Mouse (Mus musculus): ENCODE results near the gene Eva1c. TPM values are rescaled to one million over a fixed set of nuclear protein-coding genes. Genes with fewer than 3 reads are reported as not detected.

The Eva1c gene
- polyA plus RNA-seq (2015; fragmentation: Nextera tagmentation; extraction: Ambion mirVana): 0.70 and 0.78 TPM in 2 replicates

- no peak for ATAC-seq
- H3K27ac ChIP-seq: no peak within 1 kb of the TSS
- no peaks in the 10 kb centered on the region for H3K36me3 ChIP-seq
- H3K4me3 ChIP-seq (replicated peaks): no peak within 1 kb of the TSS
- no peak within 1 kb of the TSS for H3K4me2 ChIP-seq (replicated peaks)
- 72% methylated on average over 7 of the region's 7 CpGs for WGBS
- H3K9me3 ChIP-seq: no peaks in the 10 kb centered on the region
- peaks cover 11% of the 10 kb centered on the region for H3K27me3 ChIP-seq (replicated peaks)
- peaks cover 18% of the 10 kb centered on the region for H3K4me1 ChIP-seq (replicated peaks)
- H3K9ac ChIP-seq: no peak within 1 kb of the TSS
Observed at GRCm38 (mm10) chr16:90826457-90826856, at the start of gene Eva1c. Gene Eva1c, plus strand, starts transcription at chr16:90826719.

- Histone ChIP-seq H3K27ac (peak overlapping the region; percentile 40; the same call in 1 of the 2 replicates), H3K4me3 (replicated peaks) (no peak overlapping the region), H3K9ac (no peak overlapping the region), H3K4me2 (replicated peaks) (0 out of 2 replicates have a peak overlapping the region, but pooled peaks have one; percentile 11), H3K4me1 (replicated peaks) (peaks cover 9% of the 10 kb centered on the region), H3K9me3 (no peaks in the 10 kb centered on the region), H3K27me3 (replicated peaks) (no peaks in the 10 kb centered on the region), H3K36me3 (peaks cover 24% of the 10 kb centered on the region)
- peak; percentile 97 for ATAC-seq
- WGBS: 20% methylated on average over 11 of the region's 11 CpGs
Observed at GRCm38 (mm10) chr16:90779783-90780182, 46.7 kb upstream of the Eva1c start.

GRCm38 (mm10) chr16:90783302-90783701 is 43.2 kb upstream of the Eva1c start:
- H3K9ac ChIP-seq: no peak overlapping the region
- H3K27ac ChIP-seq: no peak overlapping the region
- H3K4me2 ChIP-seq (replicated peaks): no peak overlapping the region
- peaks cover 9% of the 10 kb centered on the region for H3K4me1 ChIP-seq (replicated peaks)
- no peak overlapping the region for H3K4me3 ChIP-seq (replicated peaks)
- peaks cover 13% of the 10 kb centered on the region for H3K36me3 ChIP-seq
- no peaks in the 10 kb centered on the region for H3K9me3 ChIP-seq
- H3K27me3 ChIP-seq (replicated peaks): no peaks in the 10 kb centered on the region
- 86% methylated on average over 11 of the region's 11 CpGs for WGBS
- ATAC-seq: no peak

GRCm38 (mm10) chr16:90785257-90785656 is 41.3 kb upstream of the Eva1c start:
- Histone ChIP-seq H3K9ac (no peak overlapping the region), H3K27me3 (replicated peaks) (no peaks in the 10 kb centered on the region), H3K27ac (no peak overlapping the region), H3K4me2 (replicated peaks) (no peak overlapping the region), H3K9me3 (no peaks in the 10 kb centered on the region), H3K4me1 (replicated peaks) (no peaks in the 10 kb centered on the region), H3K36me3 (peaks cover 11% of the 10 kb centered on the region), H3K4me3 (replicated peaks) (no peak overlapping the region)
- 63% methylated on average over 4 of the region's 4 CpGs for WGBS
- no peak for ATAC-seq

- WGBS: 88% methylated on average over 6 of the region's 6 CpGs
- ATAC-seq: no peak
- Histone ChIP-seq H3K9ac (no peak overlapping the region), H3K36me3 (peaks cover 17% of the 10 kb centered on the region), H3K9me3 (no peaks in the 10 kb centered on the region), H3K4me2 (replicated peaks) (no peak overlapping the region), H3K4me1 (replicated peaks) (no peaks in the 10 kb centered on the region), H3K27me3 (replicated peaks) (no peaks in the 10 kb centered on the region), H3K4me3 (replicated peaks) (no peak overlapping the region), H3K27ac (no peak overlapping the region)
Observed at GRCm38 (mm10) chr16:90788580-90788979, 37.9 kb upstream of the Eva1c start.

GRCm38 (mm10) chr16:90790946-90791345 is 35.6 kb upstream of the Eva1c start:
- Histone ChIP-seq H3K4me3 (replicated peaks) (no peak overlapping the region), H3K9me3 (no peaks in the 10 kb centered on the region), H3K9ac (no peak overlapping the region), H3K27ac (no peak overlapping the region), H3K36me3 (peaks cover 25% of the 10 kb centered on the region), H3K4me1 (replicated peaks) (no peaks in the 10 kb centered on the region), H3K27me3 (replicated peaks) (no peaks in the 10 kb centered on the region), H3K4me2 (replicated peaks) (no peak overlapping the region)
- WGBS: 93% methylated on average over 6 of the region's 6 CpGs
- ATAC-seq: no peak

GRCm38 (mm10) chr16:90792066-90792465 is 34.5 kb upstream of the Eva1c start:
- 92% methylated on average over 5 of the region's 5 CpGs for WGBS
- Histone ChIP-seq H3K9ac (no peak overlapping the region), H3K4me3 (replicated peaks) (no peak overlapping the region), H3K4me2 (replicated peaks) (no peak overlapping the region), H3K27ac (no peak overlapping the region), H3K36me3 (peaks cover 26% of the 10 kb centered on the region), H3K4me1 (replicated peaks) (no peaks in the 10 kb centered on the region), H3K9me3 (no peaks in the 10 kb centered on the region), H3K27me3 (replicated peaks) (no peaks in the 10 kb centered on the region)
- no peak for ATAC-seq

- no peak for ATAC-seq
- no peaks in the 10 kb centered on the region for H3K9me3 ChIP-seq
- H3K4me2 ChIP-seq (replicated peaks): no peak overlapping the region
- H3K27me3 ChIP-seq (replicated peaks): no peaks in the 10 kb centered on the region
- no peak overlapping the region for H3K27ac ChIP-seq
- H3K4me3 ChIP-seq (replicated peaks): no peak overlapping the region
- peaks cover 26% of the 10 kb centered on the region for H3K36me3 ChIP-seq
- no peak overlapping the region for H3K9ac ChIP-seq
- no peaks in the 10 kb centered on the region for H3K4me1 ChIP-seq (replicated peaks)
- WGBS: 79% methylated on average over 3 of the region's 3 CpGs
Observed at GRCm38 (mm10) chr16:90792500-90792899, 34.0 kb upstream of the Eva1c start.

- Histone ChIP-seq H3K36me3 (peaks cover 28% of the 10 kb centered on the region), H3K4me1 (replicated peaks) (no peaks in the 10 kb centered on the region), H3K4me2 (replicated peaks) (no peak overlapping the region)
Observed at GRCm38 (mm10) chr16:90794708-90795107, 31.8 kb upstream of the Eva1c start.

GRCm38 (mm10) chr16:90798446-90798845 is 28.1 kb upstream of the Eva1c start:
- H3K36me3 ChIP-seq: peaks cover 16% of the 10 kb centered on the region

More at GRCm38 (mm10) chr16:90794708-90795107, 31.8 kb upstream of the Eva1c start:
- H3K4me3 ChIP-seq (replicated peaks): no peak overlapping the region
- H3K27ac ChIP-seq: no peak overlapping the region
- no peaks in the 10 kb centered on the region for H3K27me3 ChIP-seq (replicated peaks)
- ATAC-seq: no peak
- H3K9ac ChIP-seq: no peak overlapping the region
- no peaks in the 10 kb centered on the region for H3K9me3 ChIP-seq

GRCm38 (mm10) chr16:90798848-90799247 is 27.7 kb upstream of the Eva1c start:
- ATAC-seq: no peak
- 90% methylated on average over 5 of the region's 5 CpGs for WGBS

More at GRCm38 (mm10) chr16:90798446-90798845, 28.1 kb upstream of the Eva1c start:
- Histone ChIP-seq H3K4me3 (replicated peaks) (no peak overlapping the region), H3K27ac (no peak overlapping the region), H3K27me3 (replicated peaks) (no peaks in the 10 kb centered on the region), H3K4me2 (replicated peaks) (no peak overlapping the region), H3K9me3 (no peaks in the 10 kb centered on the region), H3K4me1 (replicated peaks) (no peaks in the 10 kb centered on the region), H3K9ac (no peak overlapping the region)
- ATAC-seq: no peak
- WGBS: 81% methylated on average over 8 of the region's 8 CpGs

GRCm38 (mm10) chr16:90799840-90800239 is 26.7 kb upstream of the Eva1c start:
- no peaks in the 10 kb centered on the region for H3K27me3 ChIP-seq (replicated peaks)
- 88% methylated on average over 10 of the region's 10 CpGs for WGBS
- no peak overlapping the region for H3K9ac ChIP-seq
- no peaks in the 10 kb centered on the region for H3K4me1 ChIP-seq (replicated peaks)
- H3K9me3 ChIP-seq: no peaks in the 10 kb centered on the region
- peaks cover 16% of the 10 kb centered on the region for H3K36me3 ChIP-seq
- no peak overlapping the region for H3K4me3 ChIP-seq (replicated peaks)
- no peak overlapping the region for H3K27ac ChIP-seq
- no peak overlapping the region for H3K4me2 ChIP-seq (replicated peaks)
- ATAC-seq: no peak

More at GRCm38 (mm10) chr16:90798848-90799247, 27.7 kb upstream of the Eva1c start:
- Histone ChIP-seq H3K9ac (no peak overlapping the region), H3K27me3 (replicated peaks) (no peaks in the 10 kb centered on the region), H3K36me3 (peaks cover 16% of the 10 kb centered on the region), H3K27ac (no peak overlapping the region), H3K4me2 (replicated peaks) (no peak overlapping the region), H3K4me3 (replicated peaks) (no peak overlapping the region), H3K4me1 (replicated peaks) (no peaks in the 10 kb centered on the region), H3K9me3 (no peaks in the 10 kb centered on the region)

- no peak overlapping the region for H3K9ac ChIP-seq
- no peaks in the 10 kb centered on the region for H3K27me3 ChIP-seq (replicated peaks)
- H3K4me2 ChIP-seq (replicated peaks): no peak overlapping the region
- H3K4me1 ChIP-seq (replicated peaks): no peaks in the 10 kb centered on the region
- ATAC-seq: no peak
- no peaks in the 10 kb centered on the region for H3K9me3 ChIP-seq
- H3K27ac ChIP-seq: no peak overlapping the region
- 87% methylated on average over 5 of the region's 5 CpGs for WGBS
- peaks cover 11% of the 10 kb centered on the region; the same call in 1 of the 2 replicates for H3K36me3 ChIP-seq
- H3K4me3 ChIP-seq (replicated peaks): no peak overlapping the region
Observed at GRCm38 (mm10) chr16:90801251-90801650, 25.3 kb upstream of the Eva1c start.

Data from intestine, embryonic 15.5 days (tissue).